Mouse (Mus musculus): ENCODE data around the gene Dhx34. TPM values are rescaled to one million over a fixed set of nuclear protein-coding genes. Genes with fewer than 3 reads are reported as not detected.

Gene Dhx34
- polyA plus RNA-seq, 1 experiment from 2014 or later = 19.9 TPM

DNA sequence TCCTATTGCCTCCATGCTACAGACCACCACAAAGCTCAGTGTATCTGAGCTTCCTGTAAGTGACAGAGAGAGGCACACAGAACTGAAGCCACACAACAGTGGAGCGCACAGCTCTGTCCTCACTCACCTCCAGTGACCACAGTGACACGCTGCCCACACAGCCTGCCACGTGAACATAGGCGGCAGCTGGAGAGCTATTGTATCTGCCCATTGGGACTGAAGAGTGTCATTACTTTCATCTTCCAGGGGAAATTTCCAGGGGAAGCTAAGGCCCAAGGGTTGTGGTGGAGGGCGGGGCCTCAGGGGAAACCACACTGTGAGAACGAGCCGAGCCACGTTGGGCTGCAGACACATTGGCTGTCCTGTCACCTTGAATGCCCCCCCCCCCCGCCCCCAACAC, 17.0 kb downstream of the Dhx34 start:
- no peak for DNase-seq (ENCODE audit: low spot score)
- no peaks in the 10 kb centered on the region for H3K4me1 ChIP-seq
- WGBS = 90% methylated on average over 8 of the region's 9 CpGs
- no peak overlapping the region for H3K27ac ChIP-seq (replicated peaks)
- H3K36me3 ChIP-seq = peaks cover 97% of the 10 kb centered on the region
- H3K4me3 ChIP-seq = no peak overlapping the region
- no peaks in the 10 kb centered on the region for H3K9me3 ChIP-seq (replicated peaks)
- H3K27me3 ChIP-seq (ENCODE audit: low read depth, poor library complexity, severe bottlenecking) = no peaks in the 10 kb centered on the region

- H3K4me1 ChIP-seq = no peaks in the 10 kb centered on the region
- H3K4me3 ChIP-seq = no peak overlapping the region
- 95% methylated on average over 13 of the region's 13 CpGs for WGBS
- H3K27ac ChIP-seq (replicated peaks) = no peak overlapping the region
- peaks cover 97% of the 10 kb centered on the region for H3K36me3 ChIP-seq
- no peak for DNase-seq (ENCODE audit: low spot score)
- no peaks in the 10 kb centered on the region for H3K9me3 ChIP-seq (replicated peaks)
- H3K27me3 ChIP-seq (ENCODE audit: low read depth, poor library complexity, severe bottlenecking) = no peaks in the 10 kb centered on the region
Observed at GRCm38 (mm10) chr7:16203505-16203903, 18.3 kb downstream of the Dhx34 start.

DNA sequence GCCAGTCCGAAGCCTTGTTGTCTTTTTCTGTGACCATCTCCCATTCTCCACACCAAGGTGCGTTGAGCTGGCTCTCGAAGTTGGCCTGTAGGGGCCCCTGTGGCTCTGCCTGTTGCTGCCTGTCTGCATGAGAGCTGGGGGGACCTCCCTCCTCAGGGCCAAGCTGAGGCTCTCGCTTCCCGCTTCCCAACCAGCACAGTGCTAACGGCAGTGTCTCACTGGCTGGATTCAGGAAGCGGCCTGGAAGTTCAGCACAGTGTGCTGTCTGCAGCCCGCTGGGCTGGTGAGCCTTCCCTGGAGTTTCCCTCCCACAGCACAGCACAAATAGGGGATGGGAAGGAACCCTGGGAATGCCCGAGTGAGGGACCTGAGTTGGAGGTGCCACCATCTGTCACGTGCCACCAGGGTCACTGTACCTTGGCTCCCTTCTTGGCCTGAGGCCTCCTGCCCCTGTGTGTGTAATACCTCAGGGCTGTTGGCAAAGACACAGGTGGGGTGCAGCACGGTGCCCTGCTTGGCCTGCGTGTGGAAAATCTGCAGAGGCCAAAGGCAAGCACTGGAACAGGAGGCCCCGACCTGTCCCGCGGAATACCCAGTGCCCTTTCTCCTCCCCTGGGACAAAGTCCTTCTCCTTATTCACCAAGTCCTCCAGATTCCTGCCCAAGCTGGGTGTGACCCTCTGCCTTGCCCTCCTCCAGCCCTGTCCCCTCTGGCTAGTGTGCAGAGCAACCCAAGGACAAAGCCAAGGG, 18.9 kb downstream of the Dhx34 start:
- H3K4me1 ChIP-seq = no peaks in the 10 kb centered on the region
- no peaks in the 10 kb centered on the region for H3K27me3 ChIP-seq (ENCODE audit: low read depth, poor library complexity, severe bottlenecking)
- H3K4me3 ChIP-seq = no peak overlapping the region
- peaks cover 98% of the 10 kb centered on the region for H3K36me3 ChIP-seq
- no peak for DNase-seq (ENCODE audit: low spot score)
- no peaks in the 10 kb centered on the region for H3K9me3 ChIP-seq (replicated peaks)
- 86% methylated on average over 15 of the region's 15 CpGs for WGBS
- no peak overlapping the region for H3K27ac ChIP-seq (replicated peaks)

GRCm38 (mm10) chr7:16201136-16201535, 20.7 kb downstream of the Dhx34 start:
- H3K4me3 ChIP-seq = no peak overlapping the region
- H3K36me3 ChIP-seq = peaks cover 100% of the 10 kb centered on the region
- H3K27ac ChIP-seq (replicated peaks) = no peak overlapping the region
- H3K9me3 ChIP-seq (replicated peaks) = no peaks in the 10 kb centered on the region
- H3K27me3 ChIP-seq (ENCODE audit: low read depth, poor library complexity, severe bottlenecking) = no peaks in the 10 kb centered on the region
- no peak for DNase-seq (ENCODE audit: low spot score)
- no peaks in the 10 kb centered on the region for H3K4me1 ChIP-seq
- 88% methylated on average over 6 of the region's 6 CpGs for WGBS

DNA sequence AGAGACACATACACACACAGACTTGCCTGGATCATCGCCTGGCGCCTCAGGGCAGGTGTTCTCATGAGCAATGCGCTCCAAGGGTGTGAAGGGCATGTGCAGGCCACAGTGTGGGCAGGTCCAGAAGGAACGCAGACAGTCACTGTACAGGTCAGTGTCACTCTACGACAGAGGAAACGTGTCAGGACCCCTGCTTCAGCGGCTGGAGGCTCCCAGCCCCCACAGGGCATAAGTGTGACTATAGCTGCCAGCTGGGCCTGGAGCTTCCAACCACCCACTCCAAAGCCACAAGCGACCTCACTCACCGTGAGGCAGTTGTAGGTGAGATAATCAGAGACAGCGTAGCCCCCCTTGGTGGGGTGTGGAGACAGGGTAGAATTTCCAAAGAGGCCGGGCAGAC, 23.3 kb downstream of the Dhx34 start:
- Histone ChIP-seq H3K27me3 (ENCODE audit: low read depth, poor library complexity, severe bottlenecking) (no peaks in the 10 kb centered on the region), H3K36me3 (peaks cover 86% of the 10 kb centered on the region), H3K27ac (replicated peaks) (no peak overlapping the region), H3K9me3 (replicated peaks) (no peaks in the 10 kb centered on the region), H3K4me1 (no peaks in the 10 kb centered on the region), H3K4me3 (no peak overlapping the region)
- 91% methylated on average over 11 of the region's 11 CpGs for whole genome bisulfite sequencing
- no peak for DNase-seq (ENCODE audit: low spot score)

- Histone ChIP-seq H3K27ac (replicated peaks) (no peak overlapping the region), H3K4me3 (no peak overlapping the region), H3K36me3 (peaks cover 72% of the 10 kb centered on the region), H3K27me3 (ENCODE audit: low read depth, poor library complexity, severe bottlenecking) (no peaks in the 10 kb centered on the region), H3K9me3 (replicated peaks) (no peaks in the 10 kb centered on the region), H3K4me1 (0 out of 2 replicates have a peak, but pooled peaks cover 2% of the 10 kb centered on the region)
- WGBS = 88% methylated on average over 5 of the region's 5 CpGs
- DNase-seq (ENCODE audit: low spot score) = no peak
Observed at GRCm38 (mm10) chr7:16197166-16197565, 24.7 kb downstream of the Dhx34 start.

GRCm38 (mm10) chr7:16196616-16197015, 25.2 kb downstream of the Dhx34 start:
- no peaks in the 10 kb centered on the region for H3K9me3 ChIP-seq (replicated peaks)
- 88% methylated on average over 6 of the region's 6 CpGs for WGBS
- H3K4me3 ChIP-seq = no peak overlapping the region
- H3K27ac ChIP-seq (replicated peaks) = no peak overlapping the region
- no peak for DNase-seq (ENCODE audit: low spot score)
- H3K36me3 ChIP-seq = peaks cover 67% of the 10 kb centered on the region
- H3K27me3 ChIP-seq (ENCODE audit: low read depth, poor library complexity, severe bottlenecking) = no peaks in the 10 kb centered on the region
- 0 out of 2 replicates have a peak, but pooled peaks cover 5% of the 10 kb centered on the region for H3K4me1 ChIP-seq

DNA sequence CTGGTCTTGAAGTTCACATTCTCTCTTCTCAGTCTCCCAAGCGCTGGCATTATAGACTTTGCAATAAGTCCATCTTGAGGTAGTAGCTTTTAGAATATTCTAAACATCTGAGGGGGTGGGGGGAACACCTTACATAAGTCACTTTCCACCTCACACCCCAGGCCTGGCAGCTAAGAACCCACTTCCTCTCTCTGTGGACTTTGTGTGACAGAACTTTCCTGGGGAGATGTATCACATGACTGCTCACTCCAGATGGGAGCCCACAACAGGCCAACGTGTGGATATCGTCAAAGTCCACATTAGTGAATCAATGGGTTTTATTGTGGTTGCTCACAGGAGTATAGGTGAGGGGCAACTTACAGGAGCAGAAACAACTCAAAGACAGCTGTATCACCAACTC, 28.1 kb downstream of the Dhx34 start:
- Histone ChIP-seq H3K36me3 (peaks cover 38% of the 10 kb centered on the region), H3K27me3 (ENCODE audit: low read depth, poor library complexity, severe bottlenecking) (no peaks in the 10 kb centered on the region), H3K4me1 (0 out of 2 replicates have a peak, but pooled peaks cover 5% of the 10 kb centered on the region), H3K9me3 (replicated peaks) (no peaks in the 10 kb centered on the region), H3K27ac (replicated peaks) (no peak overlapping the region), H3K4me3 (no peak overlapping the region)
- DNase-seq (ENCODE audit: low spot score) = no peak
- 72% methylated on average over 3 of the region's 3 CpGs for WGBS

DNA sequence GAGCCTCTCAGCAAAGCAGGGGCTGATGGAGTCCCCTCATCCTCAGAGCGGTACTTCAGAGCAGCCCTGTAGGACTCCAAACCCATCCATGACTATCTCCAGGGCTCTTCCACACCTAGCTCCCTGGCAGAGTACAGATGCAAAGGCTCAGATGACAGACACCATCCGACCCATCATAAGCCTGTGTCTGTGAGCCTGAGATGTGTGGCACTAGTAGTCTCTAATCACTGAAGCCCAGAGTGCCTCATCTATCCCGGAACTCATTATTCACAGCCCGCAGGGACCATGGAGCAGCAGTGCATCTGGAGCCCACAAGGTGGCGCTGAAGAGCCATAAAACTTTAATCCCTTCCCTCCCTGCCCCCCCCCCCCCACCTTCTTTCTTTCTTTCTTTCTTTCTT, 29.5 kb downstream of the Dhx34 start:
- Histone ChIP-seq H3K9me3 (replicated peaks) (no peaks in the 10 kb centered on the region), H3K27me3 (ENCODE audit: low read depth, poor library complexity, severe bottlenecking) (no peaks in the 10 kb centered on the region), H3K36me3 (peaks cover 24% of the 10 kb centered on the region), H3K4me3 (no peak overlapping the region), H3K4me1 (0 out of 2 replicates have a peak, but pooled peaks cover 5% of the 10 kb centered on the region), H3K27ac (replicated peaks) (no peak overlapping the region)
- peak; percentile 66 for DNase-seq (ENCODE audit: low spot score)
- WGBS = 22% methylated on average over 5 of the region's 5 CpGs

- WGBS = 85% methylated on average over 8 of the region's 8 CpGs
- no peak overlapping the region for H3K27ac ChIP-seq (replicated peaks)
- H3K27me3 ChIP-seq (ENCODE audit: low read depth, poor library complexity, severe bottlenecking) = no peaks in the 10 kb centered on the region
- no peak for DNase-seq (ENCODE audit: low spot score)
- H3K4me3 ChIP-seq = no peak overlapping the region
- peaks cover 37% of the 10 kb centered on the region for H3K36me3 ChIP-seq
- 0 out of 2 replicates have a peak, but pooled peaks cover 5% of the 10 kb centered on the region for H3K4me1 ChIP-seq
- no peaks in the 10 kb centered on the region for H3K9me3 ChIP-seq (replicated peaks)
Observed at GRCm38 (mm10) chr7:16187494-16187893, 34.3 kb downstream of the Dhx34 start.

DNA sequence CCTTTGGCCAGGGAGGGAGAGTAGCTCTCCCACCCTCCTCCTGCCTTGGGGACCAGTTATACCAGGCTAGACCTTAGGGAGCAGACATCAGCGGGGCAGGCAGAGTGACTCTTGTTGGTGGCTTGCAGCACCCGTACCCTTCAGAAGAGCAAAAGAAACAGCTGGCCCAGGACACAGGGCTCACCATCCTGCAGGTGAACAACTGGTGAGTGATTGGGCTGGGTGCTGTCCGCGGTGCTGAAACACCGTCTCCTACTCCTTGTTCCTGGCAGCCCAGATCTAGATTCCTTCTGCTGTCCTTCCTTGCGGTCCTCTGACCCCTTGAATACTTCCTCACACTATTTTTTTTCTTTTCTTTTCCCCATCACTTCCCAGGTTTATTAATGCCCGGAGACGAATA, 38.2 kb downstream of the Dhx34 start:
- H3K27ac ChIP-seq (replicated peaks) = no peak overlapping the region
- H3K9me3 ChIP-seq (replicated peaks) = no peaks in the 10 kb centered on the region
- 24% methylated on average over 8 of the region's 8 CpGs for WGBS
- H3K4me1 ChIP-seq = no peaks in the 10 kb centered on the region
- no peak overlapping the region for H3K4me3 ChIP-seq
- no peaks in the 10 kb centered on the region for H3K27me3 ChIP-seq (ENCODE audit: low read depth, poor library complexity, severe bottlenecking)
- H3K36me3 ChIP-seq = peaks cover 68% of the 10 kb centered on the region
- DNase-seq (ENCODE audit: low spot score) = peak; percentile 38

DNA sequence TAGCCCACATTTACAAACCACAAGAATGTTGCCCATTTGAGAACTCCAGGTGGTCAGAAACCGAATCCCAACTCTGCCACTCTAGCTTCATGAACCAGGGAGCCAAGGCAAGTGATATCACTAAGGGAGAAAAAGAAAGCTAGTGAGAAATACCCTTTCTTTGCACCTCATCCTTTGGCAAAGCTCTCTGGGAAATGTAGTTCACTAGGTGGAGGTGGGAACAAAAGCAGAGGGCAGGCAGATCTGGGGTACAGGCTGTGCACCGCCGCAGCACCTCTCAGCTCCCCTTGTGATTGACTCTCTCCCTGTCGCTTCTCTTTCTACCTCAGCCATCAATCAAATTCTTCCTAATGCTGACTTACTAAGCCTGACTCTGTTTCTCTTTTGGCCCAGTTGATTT, 43.7 kb downstream of the Dhx34 start:
- 80% methylated on average over 4 of the region's 4 CpGs for WGBS
- peaks cover 52% of the 10 kb centered on the region for H3K36me3 ChIP-seq
- peaks cover 36% of the 10 kb centered on the region for H3K4me1 ChIP-seq
- no peak overlapping the region for H3K4me3 ChIP-seq
- H3K27ac ChIP-seq (replicated peaks) = no peak overlapping the region
- no peak for DNase-seq (ENCODE audit: low spot score)
- no peaks in the 10 kb centered on the region for H3K9me3 ChIP-seq (replicated peaks)
- no peaks in the 10 kb centered on the region; the same call in 1 of the 2 replicates for H3K27me3 ChIP-seq (ENCODE audit: low read depth, poor library complexity, severe bottlenecking)

GRCm38 (mm10) chr7:16175542-16175931, 46.3 kb downstream of the Dhx34 start:
- H3K27me3 ChIP-seq (ENCODE audit: low read depth, poor library complexity, severe bottlenecking) = peaks cover 4% of the 10 kb centered on the region; the same call in 1 of the 2 replicates
- 1% methylated on average over 10 of the region's 10 CpGs for WGBS
- peak overlapping the region; percentile 89 for H3K27ac ChIP-seq (replicated peaks)
- peak overlapping the region; percentile 88 for H3K4me3 ChIP-seq
- no peak for DNase-seq (ENCODE audit: low spot score)
- H3K9me3 ChIP-seq (replicated peaks) = no peaks in the 10 kb centered on the region
- H3K4me1 ChIP-seq = peaks cover 54% of the 10 kb centered on the region
- peaks cover 35% of the 10 kb centered on the region for H3K36me3 ChIP-seq
